Mouse (Mus musculus): ENCODE measurements around the gene Arl4d. TPM values are rescaled to one million over a fixed set of nuclear protein-coding genes. Genes with fewer than 3 reads are reported as not detected.
"Not testable (repeated sequence)": the region's sequence is repeated elsewhere in the genome, so short reads cannot be mapped to it uniquely, and the experiment has no call there.

Gene Arl4d
- polyA plus RNA-seq, 1 experiment, result 5.0 TPM

- H3K4me3 ChIP-seq (ENCODE audit: control insufficient read depth, insufficient read depth, low read length), result peak overlapping the region; percentile 30
- TF ChIP-seq POLR2A (IDR thresholded peaks at IDR 0.05; ENCODE audit: control insufficient read depth, extremely low read depth, insufficient read depth, low read length, poor library complexity), result no peak
- TF ChIP-seq CTCF (IDR thresholded peaks at IDR 0.05; ENCODE audit: borderline replicate concordance, control insufficient read depth, extremely low read depth, insufficient read depth, low read length, poor library complexity), result no peak
- H3K4me1 ChIP-seq (replicated peaks; ENCODE audit: control insufficient read depth, insufficient read depth, low read length), result peaks cover 3% of the 10 kb centered on the region
- peak overlapping the region; percentile 79 for H3K27ac ChIP-seq (ENCODE audit: control insufficient read depth, insufficient read depth, low read length)
- no peaks in the 10 kb centered on the region for H3K36me3 ChIP-seq (ENCODE audit: control insufficient read depth, insufficient read depth, low read length)
- 2% methylated on average over 8 of the region's 8 CpGs for WGBS
- no peak for DNase-seq
- no peaks in the 10 kb centered on the region for H3K27me3 ChIP-seq (ENCODE audit: control insufficient read depth, insufficient read depth, low read length)
These were observed 38.7 kb upstream of the Arl4d start for GRCm38 (mm10) chr11:101626649-101626994.

- under 1% methylated on average over 34 of the region's 34 CpGs for WGBS
- DNase-seq, result peak; percentile 79
These were observed 38.1 kb upstream of the Arl4d start, which contains the start of gene Rdm1 for GRCm38 (mm10) chr11:101626995-101627856. Gene Rdm1 (plus strand): TSS chr11:101627195.

GRCm38 (mm10) chr11:101627857-101628559, 37.3 kb upstream of the Arl4d start:
- no peaks in the 10 kb centered on the region for H3K36me3 ChIP-seq (ENCODE audit: control insufficient read depth, insufficient read depth, low read length)
- H3K4me1 ChIP-seq (replicated peaks; ENCODE audit: control insufficient read depth, insufficient read depth, low read length), result peaks cover 3% of the 10 kb centered on the region
- DNase-seq, result peak; percentile 86
- H3K4me3 ChIP-seq (ENCODE audit: control insufficient read depth, insufficient read depth, low read length), result peak overlapping the region; percentile 87
- under 1% methylated on average over 33 of the region's 33 CpGs for WGBS
- TF ChIP-seq POLR2A (IDR thresholded peaks at IDR 0.05; ENCODE audit: control insufficient read depth, extremely low read depth, insufficient read depth, low read length, poor library complexity) (peak; percentile 29; the same call in 1 of the 2 replicates), CTCF (IDR thresholded peaks at IDR 0.05; ENCODE audit: borderline replicate concordance, control insufficient read depth, extremely low read depth, insufficient read depth, low read length, poor library complexity) (no peak)
- no peaks in the 10 kb centered on the region for H3K27me3 ChIP-seq (ENCODE audit: control insufficient read depth, insufficient read depth, low read length)
- H3K27ac ChIP-seq (ENCODE audit: control insufficient read depth, insufficient read depth, low read length), result peak overlapping the region; percentile 83

More at GRCm38 (mm10) chr11:101626995-101627856, 38.1 kb upstream of the Arl4d start, which contains the start of gene Rdm1:
- peaks cover 3% of the 10 kb centered on the region for H3K4me1 ChIP-seq (replicated peaks; ENCODE audit: control insufficient read depth, insufficient read depth, low read length)
- TF ChIP-seq POLR2A (IDR thresholded peaks at IDR 0.05; ENCODE audit: control insufficient read depth, extremely low read depth, insufficient read depth, low read length, poor library complexity) (peak; percentile 68), CTCF (IDR thresholded peaks at IDR 0.05; ENCODE audit: borderline replicate concordance, control insufficient read depth, extremely low read depth, insufficient read depth, low read length, poor library complexity) (no peak)
- H3K27ac ChIP-seq (ENCODE audit: control insufficient read depth, insufficient read depth, low read length), result peak within 1 kb of the TSS; percentile 83
- H3K4me3 ChIP-seq (ENCODE audit: control insufficient read depth, insufficient read depth, low read length), result peak within 1 kb of the TSS; percentile 87
- no peaks in the 10 kb centered on the region for H3K36me3 ChIP-seq (ENCODE audit: control insufficient read depth, insufficient read depth, low read length)
- no peaks in the 10 kb centered on the region for H3K27me3 ChIP-seq (ENCODE audit: control insufficient read depth, insufficient read depth, low read length)

GRCm38 (mm10) chr11:101628733-101629417, 36.5 kb upstream of the Arl4d start:
- not testable (repeated sequence) for DNase-seq; H3K27ac ChIP-seq (ENCODE audit: control insufficient read depth, insufficient read depth, low read length); H3K36me3 ChIP-seq (ENCODE audit: control insufficient read depth, insufficient read depth, low read length); H3K27me3 ChIP-seq (ENCODE audit: control insufficient read depth, insufficient read depth, low read length); H3K4me1 ChIP-seq (replicated peaks; ENCODE audit: control insufficient read depth, insufficient read depth, low read length); H3K4me3 ChIP-seq (ENCODE audit: control insufficient read depth, insufficient read depth, low read length)
- 87% methylated on average over 4 of the region's 5 CpGs for WGBS

- no peak for TF ChIP-seq CTCF (IDR thresholded peaks at IDR 0.05; ENCODE audit: borderline replicate concordance, control insufficient read depth, extremely low read depth, insufficient read depth, low read length, poor library complexity)
- DNase-seq, result no peak
- no peak overlapping the region for H3K27ac ChIP-seq (ENCODE audit: control insufficient read depth, insufficient read depth, low read length)
- no peaks in the 10 kb centered on the region for H3K27me3 ChIP-seq (ENCODE audit: control insufficient read depth, insufficient read depth, low read length)
- no peaks in the 10 kb centered on the region for H3K4me1 ChIP-seq (replicated peaks; ENCODE audit: control insufficient read depth, insufficient read depth, low read length)
- WGBS, result 96% methylated on average over 10 of the region's 10 CpGs
- H3K4me3 ChIP-seq (ENCODE audit: control insufficient read depth, insufficient read depth, low read length), result no peak overlapping the region
- H3K36me3 ChIP-seq (ENCODE audit: control insufficient read depth, insufficient read depth, low read length), result peaks cover 6% of the 10 kb centered on the region
These were observed 29.7 kb upstream of the Arl4d start for GRCm38 (mm10) chr11:101635660-101636059.

GRCm38 (mm10) chr11:101639761-101640160, 25.6 kb upstream of the Arl4d start:
- peaks cover 4% of the 10 kb centered on the region for H3K4me1 ChIP-seq (replicated peaks; ENCODE audit: control insufficient read depth, insufficient read depth, low read length)
- no peak overlapping the region for H3K27ac ChIP-seq (ENCODE audit: control insufficient read depth, insufficient read depth, low read length)
- TF ChIP-seq POLR2A (IDR thresholded peaks at IDR 0.05; ENCODE audit: control insufficient read depth, extremely low read depth, insufficient read depth, low read length, poor library complexity) (no peak), CTCF (IDR thresholded peaks at IDR 0.05; ENCODE audit: borderline replicate concordance, control insufficient read depth, extremely low read depth, insufficient read depth, low read length, poor library complexity) (no peak)
- no peak for DNase-seq
- H3K36me3 ChIP-seq (ENCODE audit: control insufficient read depth, insufficient read depth, low read length), result peaks cover 4% of the 10 kb centered on the region
- no peaks in the 10 kb centered on the region for H3K27me3 ChIP-seq (ENCODE audit: control insufficient read depth, insufficient read depth, low read length)
- WGBS, result 100% methylated on average over 4 of the region's 4 CpGs
- H3K4me3 ChIP-seq (ENCODE audit: control insufficient read depth, insufficient read depth, low read length), result no peak overlapping the region

GRCm38 (mm10) chr11:101640857-101641709, 24.3 kb upstream of the Arl4d start:
- peak overlapping the region; percentile 71 for H3K4me3 ChIP-seq (ENCODE audit: control insufficient read depth, insufficient read depth, low read length)
- H3K36me3 ChIP-seq (ENCODE audit: control insufficient read depth, insufficient read depth, low read length); H3K27ac ChIP-seq (ENCODE audit: control insufficient read depth, insufficient read depth, low read length); H3K27me3 ChIP-seq (ENCODE audit: control insufficient read depth, insufficient read depth, low read length); H3K4me1 ChIP-seq (replicated peaks; ENCODE audit: control insufficient read depth, insufficient read depth, low read length): not testable (repeated sequence)
- DNase-seq, result peak; percentile 63
- WGBS, result 8% methylated on average over 53 of the region's 53 CpGs

- H3K36me3 ChIP-seq (ENCODE audit: control insufficient read depth, insufficient read depth, low read length); H3K27me3 ChIP-seq (ENCODE audit: control insufficient read depth, insufficient read depth, low read length); H3K4me1 ChIP-seq (replicated peaks; ENCODE audit: control insufficient read depth, insufficient read depth, low read length); DNase-seq; H3K27ac ChIP-seq (ENCODE audit: control insufficient read depth, insufficient read depth, low read length): not testable (repeated sequence)
- H3K4me3 ChIP-seq (ENCODE audit: control insufficient read depth, insufficient read depth, low read length), result peak overlapping the region; percentile 71
- WGBS, result 4% methylated on average over 14 of the region's 26 CpGs
These were observed 23.4 kb upstream of the Arl4d start for GRCm38 (mm10) chr11:101641710-101642642.

Measured in thymus, adult 2 months (tissue).